Mouse (Mus musculus): ENCODE measurements at regions not wholly inside any gene's neighbourhood (a gene's known extent, or its start where the extent isn't known, plus 50 kb on each side); places are given as distances from the start of the nearest gene placed in this dataset.
A peak's percentile ranks its signal among the peaks of the same experiment; 100 is the strongest.

DNA sequence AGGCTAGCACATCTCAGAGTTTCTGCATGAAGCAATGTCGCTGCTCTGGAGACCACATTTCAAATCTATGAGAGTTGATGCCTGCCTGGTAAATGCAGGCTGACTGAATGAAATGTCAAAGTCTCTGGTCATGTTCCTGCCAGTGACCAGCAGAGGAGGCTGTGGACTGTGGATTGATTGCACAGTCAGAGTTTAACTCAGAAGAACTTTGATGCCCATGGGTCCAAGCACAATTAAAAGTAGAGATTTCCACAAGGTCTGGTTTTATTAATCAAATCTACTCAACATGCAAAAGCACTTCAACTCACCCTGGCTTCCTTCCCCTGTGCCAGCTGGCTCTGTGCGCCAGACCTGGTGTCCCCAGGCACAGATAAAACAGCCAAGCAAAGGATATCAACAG is 81.3 kb downstream of the Hsd17b3 start:
- DNase-seq (ENCODE audit: low read depth, low spot score), result no peak

DNA sequence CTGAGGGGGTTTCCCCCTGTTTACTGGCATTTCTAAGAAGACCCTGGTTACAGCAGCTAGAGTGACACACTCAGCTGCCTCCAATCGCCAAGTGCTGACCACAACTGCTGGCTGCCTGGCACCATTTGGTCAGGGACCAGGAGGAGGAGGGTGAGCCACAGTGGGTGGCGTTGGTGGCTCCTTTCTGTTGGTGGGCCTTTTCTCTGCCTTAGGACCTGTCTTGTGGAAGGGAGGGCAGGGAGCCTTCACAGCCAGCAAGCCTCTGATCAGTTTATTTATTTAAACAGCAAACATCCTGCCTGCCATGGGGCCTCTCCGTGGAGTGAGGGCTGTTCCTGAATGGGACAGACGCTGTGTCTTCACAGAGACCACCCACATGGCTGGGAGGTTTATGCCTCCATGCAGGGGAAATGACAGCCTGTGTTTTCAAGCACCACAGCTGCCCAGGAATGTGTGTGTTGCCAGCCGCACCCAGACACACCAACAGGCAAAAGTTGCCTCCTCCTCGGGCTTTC is 86.0 kb downstream of the Hsd17b3 start:
- peak; percentile 43 for DNase-seq (ENCODE audit: low read depth, low spot score)

- DNase-seq (ENCODE audit: low read depth, low spot score), result no peak
Observed at GRCm38 (mm10) chr13:64000303-64000702, 88.7 kb downstream of the Hsd17b3 start.

DNA sequence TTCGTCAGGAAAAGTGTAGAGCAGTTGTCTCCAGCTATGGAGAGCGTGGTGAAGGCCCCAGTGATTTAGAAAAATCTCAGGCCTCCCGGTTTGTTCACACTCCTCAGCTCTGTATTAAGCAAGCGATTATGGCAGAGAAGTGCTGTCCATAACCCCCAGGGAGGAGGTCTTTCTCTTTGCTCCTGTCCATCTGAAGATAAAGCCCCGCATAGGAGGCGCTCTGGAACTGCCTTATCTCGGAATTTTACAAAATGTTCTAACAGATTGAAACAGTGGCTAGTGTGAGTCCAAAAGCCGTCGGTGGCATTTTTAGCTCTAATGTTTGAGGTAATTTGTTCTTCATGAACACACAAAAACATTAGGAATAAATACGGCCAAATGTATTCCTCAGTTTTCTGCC is 90.4 kb downstream of the Hsd17b3 start:
- DNase-seq (ENCODE audit: low read depth, low spot score), result no peak

- no peak for DNase-seq (ENCODE audit: low read depth, low spot score)
Observed at GRCm38 (mm10) chr13:63993857-63994477, 95.1 kb downstream of the Hsd17b3 start.

GRCm38 (mm10) chr13:63992989-63993388 is 96.0 kb downstream of the Hsd17b3 start:
- DNase-seq (ENCODE audit: low read depth, low spot score), result no peak

DNA sequence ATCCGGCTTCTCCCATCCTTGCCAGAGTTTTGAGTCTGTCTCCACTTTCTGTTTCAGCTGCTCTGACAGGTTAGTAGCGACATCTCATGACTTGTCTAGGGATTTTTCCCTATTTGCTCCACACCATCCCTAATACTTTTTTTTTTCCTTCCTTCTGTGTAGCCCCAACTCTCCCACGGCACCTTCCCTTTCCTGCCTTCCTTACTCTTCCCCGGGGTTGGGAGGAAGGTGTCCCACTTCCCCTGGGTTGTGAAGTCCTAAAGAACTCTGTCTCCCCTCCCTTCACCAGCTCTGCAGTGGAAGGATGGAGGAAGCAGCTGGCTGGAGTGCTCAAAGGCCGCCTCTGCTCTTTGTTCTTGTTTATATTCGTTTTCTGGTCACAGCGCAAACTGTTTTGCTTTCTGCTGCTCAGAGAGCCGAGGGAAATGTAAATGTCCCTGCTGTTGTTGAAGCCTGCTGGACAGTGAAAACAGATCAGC is 98.5 kb downstream of the Hsd17b3 start:
- no peak for DNase-seq (ENCODE audit: low read depth, low spot score)

- no peak for DNase-seq (ENCODE audit: low read depth, low spot score)
Observed at GRCm38 (mm10) chr13:63989769-63990168, 99.3 kb downstream of the Hsd17b3 start.

DNA sequence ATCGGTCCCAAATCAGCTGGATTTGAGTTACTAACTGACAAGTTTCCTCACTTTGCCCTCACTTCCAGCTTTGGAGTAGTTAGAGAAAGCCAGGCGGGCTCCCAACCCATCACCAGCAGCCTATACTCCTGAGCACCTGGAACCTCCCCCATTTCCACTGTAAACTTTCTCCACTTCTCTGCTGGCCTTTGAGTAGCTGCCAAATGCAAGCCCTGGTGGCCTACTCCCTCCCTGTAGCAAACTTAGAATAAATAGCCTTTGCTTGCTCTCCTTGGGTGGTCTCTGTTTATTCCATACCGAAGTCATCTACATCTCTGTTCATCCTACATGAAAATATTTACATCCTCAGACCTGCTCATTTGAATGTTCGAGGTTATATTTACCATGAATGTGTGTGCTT is 100.8 kb downstream of the Hsd17b3 start:
- DNase-seq (ENCODE audit: low read depth, low spot score), result no peak

GRCm38 (mm10) chr13:63986681-63987080 is 102.3 kb downstream of the Hsd17b3 start:
- no peak for DNase-seq (ENCODE audit: low read depth, low spot score)

DNA sequence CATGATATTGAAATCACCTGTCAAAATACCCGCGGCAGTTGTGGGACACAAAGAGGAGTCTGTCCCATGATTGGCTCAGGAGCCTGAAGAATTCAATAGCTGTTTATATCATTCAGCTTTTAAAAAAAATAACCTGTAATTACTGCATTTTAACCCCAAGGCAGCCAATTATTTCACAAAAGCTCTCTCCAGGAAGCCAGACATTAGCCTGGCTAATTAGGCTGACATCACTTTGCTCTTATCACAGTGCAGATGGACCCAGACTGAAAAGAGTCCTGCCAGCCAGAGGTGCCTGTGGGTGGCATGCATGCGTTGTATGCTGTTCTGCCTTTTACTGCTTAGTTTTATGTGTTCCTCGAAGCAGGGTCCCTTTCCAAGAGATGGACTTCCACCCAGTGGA is 103.4 kb downstream of the Hsd17b3 start:
- DNase-seq (ENCODE audit: low read depth, low spot score), result no peak

GRCm38 (mm10) chr13:63985086-63985485 is 103.9 kb downstream of the Hsd17b3 start:
- DNase-seq (ENCODE audit: low read depth, low spot score), result no peak

DNA sequence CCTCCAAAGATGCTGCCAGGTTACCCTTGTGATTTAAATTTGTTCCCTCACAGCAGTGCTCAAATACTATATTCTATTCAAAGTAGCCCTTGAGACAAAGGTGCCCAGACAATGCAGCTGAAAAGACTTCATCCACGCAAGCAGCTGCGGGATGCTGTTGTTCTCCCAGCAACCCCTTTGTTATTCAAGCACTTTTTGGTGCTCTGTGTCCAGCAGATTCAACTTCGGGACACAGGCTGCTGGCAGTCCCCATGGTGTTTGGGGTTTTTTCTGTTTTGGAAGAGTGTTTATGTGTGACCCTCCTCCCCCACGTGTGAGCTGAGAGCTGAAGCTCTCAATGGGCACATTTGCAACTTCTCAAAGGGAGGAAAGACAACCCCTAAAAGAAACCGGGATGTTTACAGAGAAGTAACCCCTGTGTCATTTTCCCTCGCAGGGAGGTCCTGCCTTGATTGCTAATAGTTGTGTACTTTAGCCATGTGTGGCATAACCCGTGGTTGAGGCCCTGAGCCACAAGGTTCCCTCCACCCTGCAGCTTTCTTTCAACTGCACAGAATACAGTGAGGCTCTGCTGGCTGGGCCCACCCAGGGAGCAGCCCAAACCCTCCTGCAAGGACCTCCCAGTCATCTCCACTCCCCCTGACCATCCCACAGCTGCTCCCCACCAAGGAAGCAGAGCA is 108.9 kb downstream of the Hsd17b3 start:
- DNase-seq (ENCODE audit: low read depth, low spot score), result no peak

GRCm38 (mm10) chr13:63979581-63979980 is 109.4 kb downstream of the Hsd17b3 start:
- DNase-seq (ENCODE audit: low read depth, low spot score), result no peak

GRCm38 (mm10) chr13:63969907-63970306 is 119.1 kb downstream of the Hsd17b3 start:
- DNase-seq (ENCODE audit: low read depth, low spot score), result no peak

- no peak for DNase-seq (ENCODE audit: low read depth, low spot score)
Observed at GRCm38 (mm10) chr13:63968623-63969022, 120.4 kb downstream of the Hsd17b3 start.

- DNase-seq (ENCODE audit: low read depth, low spot score), result no peak
Observed at GRCm38 (mm10) chr13:63957098-63957497, 131.9 kb downstream of the Hsd17b3 start.

DNA sequence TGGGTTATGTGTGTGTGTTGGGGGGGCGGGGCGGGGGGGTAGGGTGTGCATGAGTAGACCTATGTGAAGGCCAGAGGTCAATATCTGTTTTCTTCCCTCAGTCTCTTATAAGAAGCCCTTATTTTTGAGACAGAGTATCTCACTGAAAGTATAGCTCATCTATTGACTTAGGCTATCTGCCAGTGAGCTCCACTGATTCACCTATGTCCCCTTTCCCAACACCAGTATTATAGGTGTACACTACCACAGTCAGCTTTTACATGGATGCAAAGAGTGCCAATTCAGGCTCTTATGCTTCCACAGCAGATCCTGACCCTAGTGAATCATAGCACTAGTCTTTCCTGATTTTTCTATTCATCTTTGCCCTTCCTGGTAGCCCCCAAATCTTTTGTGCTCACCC is 134.7 kb downstream of the Hsd17b3 start:
- no peak for DNase-seq (ENCODE audit: low read depth, low spot score)

- peak; percentile 79 for DNase-seq (ENCODE audit: low read depth, low spot score)
Observed at GRCm38 (mm10) chr13:63951922-63952734, 136.9 kb downstream of the Hsd17b3 start.

GRCm38 (mm10) chr13:63951136-63951535 is 136.1 kb downstream of the Ercc6l2 start:
- no peak for DNase-seq (ENCODE audit: low read depth, low spot score)

All from embryo, embryonic 11.5 days (tissue).